Mouse (Mus musculus): ENCODE results near the gene Pfdn5. TPM values are rescaled to one million over a fixed set of nuclear protein-coding genes. Genes with fewer than 3 reads are reported as not detected.

Gene Pfdn5
- polyA plus RNA-seq, 1 experiment: 476 TPM

- H3K79me2 ChIP-seq (ENCODE audit: control insufficient read depth, insufficient read depth): no peaks in the 10 kb centered on the region
- peaks cover 56% of the 10 kb centered on the region for H3K36me3 ChIP-seq (ENCODE audit: control insufficient read depth, insufficient read depth)
- no peaks in the 10 kb centered on the region for H3K27me3 ChIP-seq (ENCODE audit: control insufficient read depth, insufficient read depth, insufficient read length)
- no peak overlapping the region for H3ac ChIP-seq (ENCODE audit: control insufficient read depth, insufficient read length)
- H3K4me3 ChIP-seq: no peak overlapping the region
- TF ChIP-seq POLR2A (IDR thresholded peaks at IDR 0.05; ENCODE audit: insufficient read length, low read depth): no peak
- peak in 1 of 3 experiments; percentile 12 for TF ChIP-seq MYOD1 (IDR thresholded peaks at IDR 0.05; ENCODE audit: control insufficient read depth in 1 of 3, insufficient read length in 2 of 3, low read depth in 2 of 3)
- H3K4me2 ChIP-seq (ENCODE audit: low read depth): no peak overlapping the region
These were observed 15.7 kb upstream of the Pfdn5 start for GRCm38 (mm10) chr15:102310074-102310845.

- H3K4me2 ChIP-seq (ENCODE audit: low read depth): no peak overlapping the region
- no peaks in the 10 kb centered on the region for H3K27me3 ChIP-seq (ENCODE audit: control insufficient read depth, insufficient read depth, insufficient read length)
- no peak overlapping the region for H3ac ChIP-seq (ENCODE audit: control insufficient read depth, insufficient read length)
- H3K79me2 ChIP-seq (ENCODE audit: control insufficient read depth, insufficient read depth): no peaks in the 10 kb centered on the region
- TF ChIP-seq TCF12 (IDR thresholded peaks at IDR 0.05; ENCODE audit: insufficient read depth, poor library complexity, severe bottlenecking): no peak
- no peak for TF ChIP-seq E2F4 (IDR thresholded peaks at IDR 0.05; ENCODE audit: insufficient read depth)
- no peak for TF ChIP-seq SRF (IDR thresholded peaks at IDR 0.05; ENCODE audit: control insufficient read depth, insufficient read length, low read depth)
- no peak for TF ChIP-seq MAX (IDR thresholded peaks at IDR 0.05; ENCODE audit: low read depth)
- no peak for TF ChIP-seq POLR2AphosphoS2 (IDR thresholded peaks at IDR 0.05; ENCODE audit: insufficient read length, low read depth)
- TF ChIP-seq REST (IDR thresholded peaks at IDR 0.05; ENCODE audit: insufficient read depth, insufficient read length): no peak
- TF ChIP-seq TCF3 (IDR thresholded peaks at IDR 0.05; ENCODE audit: insufficient read length, low read depth): no peak
- no peak for TF ChIP-seq USF1 (IDR thresholded peaks at IDR 0.05; ENCODE audit: low read depth)
- no peak for TF ChIP-seq POLR2A (IDR thresholded peaks at IDR 0.05; ENCODE audit: insufficient read length, low read depth)
- TF ChIP-seq MYOG (IDR thresholded peaks at IDR 0.05; ENCODE audit: control insufficient read depth in 1 of 3, insufficient read depth in 1 of 3, insufficient read length in 2 of 3, low read depth in 2 of 3): no peak
- TF ChIP-seq MYOD1 (IDR thresholded peaks at IDR 0.05; ENCODE audit: control insufficient read depth in 1 of 3, insufficient read length in 2 of 3, low read depth in 2 of 3): no peak
- TF ChIP-seq CEBPB (IDR thresholded peaks at IDR 0.05; ENCODE audit: insufficient read depth, poor library complexity, severe bottlenecking): no peak
- peaks cover 44% of the 10 kb centered on the region for H3K36me3 ChIP-seq (ENCODE audit: control insufficient read depth, insufficient read depth)
- H3K4me3 ChIP-seq: no peak overlapping the region
These were observed 14.4 kb upstream of the Pfdn5 start for GRCm38 (mm10) chr15:102311489-102311888.

GRCm38 (mm10) chr15:102315292-102315691, 10.6 kb upstream of the Pfdn5 start:
- no peaks in the 10 kb centered on the region for H3K27me3 ChIP-seq (ENCODE audit: control insufficient read depth, insufficient read depth, insufficient read length)
- TF ChIP-seq POLR2AphosphoS2 (IDR thresholded peaks at IDR 0.05; ENCODE audit: insufficient read length, low read depth) (no peak), TCF12 (IDR thresholded peaks at IDR 0.05; ENCODE audit: insufficient read depth, poor library complexity, severe bottlenecking) (no peak), E2F4 (IDR thresholded peaks at IDR 0.05; ENCODE audit: insufficient read depth) (no peak), SRF (IDR thresholded peaks at IDR 0.05; ENCODE audit: control insufficient read depth, insufficient read length, low read depth) (no peak), REST (IDR thresholded peaks at IDR 0.05; ENCODE audit: insufficient read depth, insufficient read length) (no peak), USF1 (IDR thresholded peaks at IDR 0.05; ENCODE audit: low read depth) (no peak), POLR2A (IDR thresholded peaks at IDR 0.05; ENCODE audit: insufficient read length, low read depth) (no peak), TCF3 (IDR thresholded peaks at IDR 0.05; ENCODE audit: insufficient read length, low read depth) (no peak), CEBPB (IDR thresholded peaks at IDR 0.05; ENCODE audit: insufficient read depth, poor library complexity, severe bottlenecking) (no peak), MYOG (IDR thresholded peaks at IDR 0.05; ENCODE audit: control insufficient read depth in 1 of 3, insufficient read depth in 1 of 3, insufficient read length in 2 of 3, low read depth in 2 of 3) (no peak), MAX (IDR thresholded peaks at IDR 0.05; ENCODE audit: low read depth) (no peak), MYOD1 (IDR thresholded peaks at IDR 0.05; ENCODE audit: control insufficient read depth in 1 of 3, insufficient read length in 2 of 3, low read depth in 2 of 3) (no peak)
- H3K4me3 ChIP-seq: no peak overlapping the region
- no peak overlapping the region for H3K4me2 ChIP-seq (ENCODE audit: low read depth)
- H3K36me3 ChIP-seq (ENCODE audit: control insufficient read depth, insufficient read depth): peaks cover 37% of the 10 kb centered on the region
- no peak overlapping the region for H3ac ChIP-seq (ENCODE audit: control insufficient read depth, insufficient read length)
- no peaks in the 10 kb centered on the region for H3K79me2 ChIP-seq (ENCODE audit: control insufficient read depth, insufficient read depth)

GRCm38 (mm10) chr15:102316263-102316662, 9.7 kb upstream of the Pfdn5 start:
- H3K27me3 ChIP-seq (ENCODE audit: control insufficient read depth, insufficient read depth, insufficient read length): no peaks in the 10 kb centered on the region
- no peaks in the 10 kb centered on the region for H3K79me2 ChIP-seq (ENCODE audit: control insufficient read depth, insufficient read depth)
- TF ChIP-seq MYOG (IDR thresholded peaks at IDR 0.05; ENCODE audit: control insufficient read depth in 1 of 3, insufficient read depth in 1 of 3, insufficient read length in 2 of 3, low read depth in 2 of 3): no peak
- no peak for TF ChIP-seq E2F4 (IDR thresholded peaks at IDR 0.05; ENCODE audit: insufficient read depth)
- no peak for TF ChIP-seq REST (IDR thresholded peaks at IDR 0.05; ENCODE audit: insufficient read depth, insufficient read length)
- TF ChIP-seq CEBPB (IDR thresholded peaks at IDR 0.05; ENCODE audit: insufficient read depth, poor library complexity, severe bottlenecking): no peak
- no peak for TF ChIP-seq MAX (IDR thresholded peaks at IDR 0.05; ENCODE audit: low read depth)
- TF ChIP-seq TCF3 (IDR thresholded peaks at IDR 0.05; ENCODE audit: insufficient read length, low read depth): no peak
- TF ChIP-seq USF1 (IDR thresholded peaks at IDR 0.05; ENCODE audit: low read depth): no peak
- no peak for TF ChIP-seq TCF12 (IDR thresholded peaks at IDR 0.05; ENCODE audit: insufficient read depth, poor library complexity, severe bottlenecking)
- TF ChIP-seq SRF (IDR thresholded peaks at IDR 0.05; ENCODE audit: control insufficient read depth, insufficient read length, low read depth): no peak
- TF ChIP-seq POLR2A (IDR thresholded peaks at IDR 0.05; ENCODE audit: insufficient read length, low read depth): no peak
- H3K4me3 ChIP-seq: no peak overlapping the region
- H3ac ChIP-seq (ENCODE audit: control insufficient read depth, insufficient read length): no peak overlapping the region
- peaks cover 38% of the 10 kb centered on the region for H3K36me3 ChIP-seq (ENCODE audit: control insufficient read depth, insufficient read depth)
- H3K4me2 ChIP-seq (ENCODE audit: low read depth): no peak overlapping the region

All from myocyte (in vitro differentiated cells).